Mouse (Mus musculus) small intestine, adult 2 months (tissue): ENCODE measurements around the gene Ltbr.

Experiments
- CTCF ChIP-seq: fragments of 200-500 bp; IDR thresholded peaks from 2 replicates; pipeline ENCODE4 v1.5.1; 2012; ENCODE audit warnings: low read depth, mild to moderate bottlenecking, control low read depth, inconsistent platforms, low read length, moderate library complexity, mixed read lengths; ENCODE audit not compliant: insufficient replicate concordance, insufficient read length; ENCODE audit errors: extremely low read depth
- POLR2A ChIP-seq: fragments of 200-500 bp; IDR thresholded peaks from 2 replicates; pipeline ENCODE4 v1.6.1; 2012; ENCODE audit warnings: low read depth, mild to moderate bottlenecking, control low read depth, inconsistent platforms, low read length, moderate library complexity

- TF ChIP-seq POLR2A = no peak
- TF ChIP-seq CTCF = no peak
These were observed 6.6 kb upstream of the Ltbr start, which contains the start of gene Scnn1a for GRCm38 (mm10) chr6:125320323-125320722.
